Mouse (Mus musculus) thymus, adult 2 months (tissue): ENCODE measurements at regions not wholly inside any gene's neighbourhood (a gene's known extent, or its start where the extent isn't known, plus 50 kb on each side); places are given as distances from the start of the nearest gene placed in this dataset.

ENCODE experiments used
- DNase-seq: peaks from one replicate; pipeline ENCODE4 v3.0.0; 2021
- H3K27ac ChIP-seq: fragments of 200-500 bp; 2 replicates; pipeline ENCODE4 v1.5.1; 2012; ENCODE audit warnings: low read length, control low read depth; ENCODE audit not compliant: control insufficient read depth, insufficient read depth
- H3K27me3 ChIP-seq: fragments of 200-500 bp; 2 replicates; pipeline ENCODE4 v1.6.1; 2012; ENCODE audit warnings: mild to moderate bottlenecking, low read length, moderate library complexity, mixed read lengths; ENCODE audit not compliant: control insufficient read depth, insufficient read depth
- H3K36me3 ChIP-seq: fragments of 200-500 bp; 2 replicates; pipeline ENCODE4 v1.6.1; 2012; ENCODE audit warnings: mild to moderate bottlenecking, low read length, moderate library complexity; ENCODE audit not compliant: control insufficient read depth, insufficient read depth
- H3K4me1 ChIP-seq: fragments of 200-500 bp; replicated peaks from 2 replicates; pipeline ENCODE4 v1.6.1; 2012; ENCODE audit warnings: low read length; ENCODE audit not compliant: control insufficient read depth, insufficient read depth
- H3K4me3 ChIP-seq: fragments of 200-500 bp; 2 replicates; pipeline ENCODE4 v1.5.1; 2012; ENCODE audit warnings: mild to moderate bottlenecking, low read length, control low read depth, moderate library complexity; ENCODE audit not compliant: control insufficient read depth, insufficient read depth
- CTCF ChIP-seq: fragments of 200-500 bp; IDR thresholded peaks from 2 replicates; pipeline ENCODE4 v1.5.1; 2012; ENCODE audit warnings: mild to moderate bottlenecking, control low read depth, low read length, moderate library complexity, borderline replicate concordance; ENCODE audit not compliant: control insufficient read depth, poor library complexity, insufficient read depth; ENCODE audit errors: extremely low read depth
- POLR2A ChIP-seq: fragments of 200-500 bp; IDR thresholded peaks from 2 replicates; pipeline ENCODE4 v1.6.1; 2012; ENCODE audit warnings: mild to moderate bottlenecking, low read length, control low read depth, moderate library complexity; ENCODE audit not compliant: control insufficient read depth, poor library complexity, insufficient read depth; ENCODE audit errors: extremely low read depth
- WGBS: fragments of 180-500 bp; shearing (Covaris S2); methylation state at CpG from one replicate; pipeline ENCODE4 v1.1.7; 2018; 5-methylcytosine and 5-hydroxymethylcytosine counted together

DNA sequence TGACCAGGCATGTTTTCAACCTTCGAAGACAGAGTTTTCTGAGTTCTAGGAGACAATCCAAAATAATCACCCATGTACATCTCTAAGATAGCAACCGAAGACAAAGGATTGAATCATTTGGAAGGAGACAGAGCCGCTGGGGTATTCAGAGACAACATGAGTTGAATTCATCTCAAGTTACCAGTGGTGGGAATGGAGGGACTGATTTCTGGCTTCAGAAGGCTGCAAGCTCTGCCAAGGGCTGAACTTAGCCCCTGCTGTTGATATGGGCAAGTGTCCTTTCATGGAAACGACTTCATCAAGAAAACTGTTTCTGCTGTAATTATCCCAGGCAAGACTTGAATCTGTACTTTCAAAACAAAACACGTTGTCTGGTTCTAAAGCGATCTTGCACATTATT lies 82.7 kb upstream of the Tyw5 start:
- no peak overlapping the region for H3K4me3 ChIP-seq
- no peaks in the 10 kb centered on the region for H3K27me3 ChIP-seq
- WGBS, result 92% methylated on average over 6 of the region's 6 CpGs
- no peak overlapping the region for H3K27ac ChIP-seq
- H3K4me1 ChIP-seq, result no peaks in the 10 kb centered on the region
- no peaks in the 10 kb centered on the region for H3K36me3 ChIP-seq
- DNase-seq, result no peak
- TF ChIP-seq CTCF (no peak), POLR2A (no peak)

DNA sequence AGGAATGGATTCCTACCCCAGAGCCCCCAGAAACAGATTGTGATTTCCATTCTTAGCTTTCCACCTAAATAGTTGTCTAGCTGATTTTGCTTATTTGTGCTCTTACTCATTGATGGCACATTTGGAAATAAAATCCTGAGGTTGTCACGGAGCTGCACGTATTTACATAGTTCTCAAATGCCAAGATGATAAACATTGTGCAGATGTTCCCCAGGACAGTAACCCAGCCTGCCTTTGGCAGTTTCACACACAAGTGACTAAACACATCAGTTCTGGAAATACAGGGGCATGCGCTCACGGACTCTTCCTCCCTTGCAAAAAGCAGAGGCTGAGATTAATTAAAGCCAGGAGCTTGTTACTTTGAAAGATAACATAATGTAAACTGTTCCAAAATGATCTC lies 83.1 kb upstream of the Tyw5 start:
- Histone ChIP-seq H3K27me3 (no peaks in the 10 kb centered on the region), H3K36me3 (no peaks in the 10 kb centered on the region), H3K27ac (no peak overlapping the region), H3K4me1 (no peaks in the 10 kb centered on the region), H3K4me3 (no peak overlapping the region)
- no peak for DNase-seq
- WGBS, result 92% methylated on average over 4 of the region's 4 CpGs
- no peak for TF ChIP-seq POLR2A
- TF ChIP-seq CTCF, result no peak

DNA sequence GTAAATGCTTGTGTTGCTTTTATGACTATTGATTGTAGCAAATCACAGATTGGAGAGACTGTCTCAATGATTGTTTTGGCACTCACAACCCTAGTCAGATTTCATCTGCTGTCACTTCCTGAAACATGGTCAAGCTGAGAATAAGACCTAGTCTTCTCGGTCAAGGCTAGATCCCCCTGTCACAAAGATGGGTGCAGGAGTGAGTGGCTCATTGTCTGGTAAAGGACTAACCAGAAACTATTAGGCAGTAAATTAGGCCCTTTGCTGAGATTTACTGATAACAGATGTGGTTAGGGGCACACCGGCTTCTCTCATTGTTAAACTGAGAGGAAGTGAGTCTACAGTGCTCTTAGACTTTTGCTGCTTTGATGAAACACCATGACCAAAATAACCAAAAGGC lies 85.8 kb upstream of the Tyw5 start:
- no peaks in the 10 kb centered on the region for H3K36me3 ChIP-seq
- TF ChIP-seq CTCF (no peak), POLR2A (no peak)
- WGBS, result 35% methylated on average over 2 of the region's 2 CpGs
- no peak overlapping the region for H3K4me3 ChIP-seq
- DNase-seq, result no peak
- no peaks in the 10 kb centered on the region for H3K27me3 ChIP-seq
- H3K27ac ChIP-seq, result no peak overlapping the region
- H3K4me1 ChIP-seq, result no peaks in the 10 kb centered on the region

DNA sequence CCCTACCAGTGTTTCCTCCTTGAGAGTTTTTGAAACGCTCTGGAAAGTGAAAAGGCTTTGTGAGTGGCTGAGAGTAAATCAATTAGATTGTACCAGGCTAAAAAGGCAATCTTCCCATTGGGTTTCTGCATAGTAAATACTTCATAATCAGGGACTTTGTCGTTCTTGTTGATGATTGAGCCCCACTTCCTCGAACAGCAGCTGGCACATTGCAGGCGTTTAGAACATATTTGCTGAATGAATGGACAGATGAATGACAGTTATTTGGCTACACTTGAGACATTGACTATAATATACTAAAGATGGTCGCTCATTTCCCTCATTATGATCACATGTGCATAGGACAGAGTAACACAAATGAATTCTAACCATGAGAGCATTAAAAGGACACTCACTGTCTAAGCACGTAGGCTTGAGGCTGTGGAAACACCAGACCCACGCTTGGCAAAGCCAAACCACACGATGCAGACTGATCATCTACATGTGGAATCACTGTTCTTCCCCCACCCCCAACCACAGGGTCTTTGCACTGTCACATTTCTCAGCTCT lies 90.7 kb upstream of the Tyw5 start:
- Histone ChIP-seq H3K36me3 (no peaks in the 10 kb centered on the region), H3K27me3 (no peaks in the 10 kb centered on the region), H3K27ac (no peak overlapping the region), H3K4me3 (no peak overlapping the region), H3K4me1 (no peaks in the 10 kb centered on the region)
- TF ChIP-seq POLR2A (no peak), CTCF (no peak)
- DNase-seq, result no peak
- 45% methylated on average over 8 of the region's 8 CpGs for WGBS

DNA sequence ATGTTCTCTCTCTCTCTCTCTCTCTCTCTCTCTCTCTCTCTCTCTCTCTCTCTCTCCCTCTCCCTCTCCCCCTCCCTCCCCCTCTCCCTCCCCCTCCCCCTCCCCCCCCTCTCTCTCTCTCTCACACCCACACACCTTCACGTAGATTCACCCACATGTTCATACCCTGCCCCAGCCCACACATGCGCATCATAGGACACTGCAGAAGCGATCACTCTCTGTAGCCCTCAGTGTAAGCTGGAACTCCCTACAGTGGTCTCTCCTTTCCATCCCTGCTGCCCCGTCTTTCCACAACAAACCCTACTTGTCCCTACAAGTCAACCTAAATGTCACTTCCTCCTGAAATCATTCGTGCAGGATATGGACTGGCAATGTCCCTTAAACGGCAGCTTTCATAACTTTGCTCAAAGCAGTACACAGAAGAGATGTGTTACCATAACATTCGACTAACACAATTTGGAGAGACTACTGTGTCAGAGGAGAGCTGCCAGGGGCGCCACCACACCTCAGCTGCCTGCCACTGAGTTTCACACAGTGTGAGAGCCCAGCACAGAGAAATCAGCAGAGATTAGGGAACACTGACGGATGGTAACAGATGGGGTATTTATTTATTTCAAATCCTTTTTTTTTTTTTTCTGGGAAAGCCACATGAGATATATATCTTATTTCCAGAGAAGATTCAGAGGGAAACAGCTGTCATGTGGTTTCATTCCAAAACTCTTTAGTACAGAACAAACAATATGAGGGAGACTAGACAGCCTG lies 103.6 kb upstream of the Tyw5 start:
- no peak overlapping the region for H3K27ac ChIP-seq
- TF ChIP-seq CTCF (no peak), POLR2A (no peak)
- H3K4me3 ChIP-seq, result no peak overlapping the region
- H3K36me3 ChIP-seq, result no peaks in the 10 kb centered on the region
- no peaks in the 10 kb centered on the region for H3K27me3 ChIP-seq
- DNase-seq, result no peak
- H3K4me1 ChIP-seq, result no peaks in the 10 kb centered on the region
- 73% methylated on average over 9 of the region's 9 CpGs for WGBS

DNA sequence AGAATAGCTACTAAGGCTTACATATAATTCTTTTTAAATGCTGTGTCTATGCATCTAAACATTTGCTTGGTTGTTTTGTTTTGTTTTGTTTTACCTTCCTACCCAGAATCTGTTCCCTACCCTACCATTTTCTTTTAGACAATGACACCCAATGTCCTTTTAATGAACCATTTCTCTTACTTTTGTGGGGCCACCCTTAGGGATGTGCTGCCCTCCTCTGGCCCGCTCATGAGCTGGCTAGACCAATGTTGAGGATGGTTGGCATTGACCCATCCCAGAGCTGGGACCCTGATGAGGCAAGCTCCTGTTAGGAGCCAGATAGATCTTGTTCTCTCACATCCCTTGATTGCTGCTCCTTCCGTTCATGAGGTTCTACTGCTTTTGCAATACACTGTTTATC lies 105.0 kb upstream of the Tyw5 start:
- DNase-seq, result no peak
- Histone ChIP-seq H3K36me3 (no peaks in the 10 kb centered on the region), H3K27me3 (no peaks in the 10 kb centered on the region), H3K4me3 (no peak overlapping the region), H3K27ac (no peak overlapping the region), H3K4me1 (no peaks in the 10 kb centered on the region)
- no peak for TF ChIP-seq POLR2A
- TF ChIP-seq CTCF, result no peak
- 93% methylated on average over 2 of the region's 2 CpGs for WGBS

DNA sequence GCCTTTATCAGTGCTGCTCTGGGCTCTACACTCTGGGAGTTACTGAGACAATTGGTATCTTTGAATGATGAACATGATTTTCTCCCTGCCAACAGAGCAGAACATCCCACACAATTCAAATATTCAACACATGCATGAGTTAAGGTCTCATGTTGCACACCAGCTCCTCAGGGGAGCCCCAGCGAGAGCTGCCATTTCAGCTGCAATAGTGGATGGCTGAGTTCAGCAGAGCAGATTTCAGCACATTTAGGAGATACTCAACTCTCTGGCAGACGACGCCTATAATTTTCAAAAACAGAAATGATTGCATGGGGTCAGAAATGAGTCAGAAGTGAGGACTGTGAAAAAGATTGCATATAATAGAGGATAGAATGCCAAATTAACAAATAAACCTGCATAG lies 105.6 kb upstream of the Tyw5 start:
- H3K4me1 ChIP-seq, result no peaks in the 10 kb centered on the region
- H3K36me3 ChIP-seq, result no peaks in the 10 kb centered on the region
- no peaks in the 10 kb centered on the region for H3K27me3 ChIP-seq
- WGBS, result 93% methylated on average over 3 of the region's 3 CpGs
- DNase-seq, result no peak
- TF ChIP-seq CTCF (no peak), POLR2A (no peak)
- H3K27ac ChIP-seq, result no peak overlapping the region
- H3K4me3 ChIP-seq, result no peak overlapping the region
